Mouse (Mus musculus) thymus, postnatal 0 days (tissue): ENCODE measurements around the gene Gstm2. TPM values are rescaled to one million over a fixed set of nuclear protein-coding genes. Genes with fewer than 3 reads are reported as not detected.

ENCODE experiments used
- DNase-seq: peaks from one replicate; pipeline ENCODE4 v3.0.0-alpha.2; 2015; ENCODE audit warnings: low spot score
- polyA plus RNA-seq: library from polyadenylated mRNA; unstranded; fragments of >200 nt; fragmentation: Nextera tagmentation; extraction: Ambion mirVana; gene quantifications from 2 replicates; pipeline ENCODE4 v1.2.1, GENCODE M21; 2015

The Gstm2 gene
- polyA plus RNA-seq, 1 experiment from 2014 or later: 25.3 TPM

- no peak for DNase-seq
Observed at GRCm38 (mm10) chr3:107943239-107943990, 42.8 kb downstream of the Gstm2 start, which contains the start of gene Gstm6. Gstm6 (minus strand) TSS chr3:107943749.

- no peak for DNase-seq
Observed at GRCm38 (mm10) chr3:107941261-107941660, 45.0 kb downstream of the Gstm2 start.

GRCm38 (mm10) chr3:107940524-107940923, 45.7 kb downstream of the Gstm2 start:
- no peak for DNase-seq

- no peak for DNase-seq
Observed at GRCm38 (mm10) chr3:107939830-107940229, 46.4 kb downstream of the Gstm2 start.

DNA sequence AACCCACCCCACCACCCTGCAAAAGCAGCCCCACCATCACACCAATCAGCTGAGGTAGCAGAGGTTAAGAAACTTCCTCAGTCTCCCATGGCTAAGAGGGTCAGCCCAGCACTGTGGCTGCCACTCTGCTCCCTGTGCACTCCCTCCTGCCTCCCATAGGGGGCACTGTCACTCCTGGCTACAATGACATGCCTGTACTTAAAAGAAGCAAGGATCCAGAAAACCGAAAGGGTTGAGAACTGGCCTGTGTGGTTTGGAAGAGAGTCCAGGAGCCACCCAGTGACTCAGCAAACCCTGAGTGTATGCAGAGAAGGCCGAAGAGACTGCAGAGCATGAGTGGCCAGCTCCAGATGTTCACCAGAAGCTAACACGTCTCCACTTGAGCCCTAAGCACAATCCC, 46.9 kb downstream of the Gstm2 start:
- peak; percentile 47 for DNase-seq

- DNase-seq: no peak
Observed at GRCm38 (mm10) chr3:107935888-107936287, 50.4 kb downstream of the Gstm2 start.

DNA sequence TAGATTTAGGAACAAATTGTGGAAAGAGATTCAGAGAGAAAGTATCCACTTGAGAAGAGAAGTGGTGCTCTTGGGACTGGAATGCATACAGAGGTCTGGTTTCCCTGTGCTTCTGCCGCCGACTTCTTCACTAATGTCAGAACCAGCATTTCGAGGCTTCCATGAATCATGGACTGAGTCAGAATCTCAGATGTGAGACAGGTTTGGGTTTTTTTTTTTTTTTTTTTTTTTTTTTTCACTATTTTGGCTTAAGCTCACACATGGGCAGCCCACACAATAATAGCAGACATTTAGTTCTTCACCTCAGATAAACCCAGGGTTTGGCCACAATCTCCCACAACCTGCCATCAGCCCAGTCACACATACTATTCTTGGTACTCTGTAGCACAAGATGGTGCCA, 51.0 kb downstream of the Gstm2 start:
- DNase-seq: no peak

DNA sequence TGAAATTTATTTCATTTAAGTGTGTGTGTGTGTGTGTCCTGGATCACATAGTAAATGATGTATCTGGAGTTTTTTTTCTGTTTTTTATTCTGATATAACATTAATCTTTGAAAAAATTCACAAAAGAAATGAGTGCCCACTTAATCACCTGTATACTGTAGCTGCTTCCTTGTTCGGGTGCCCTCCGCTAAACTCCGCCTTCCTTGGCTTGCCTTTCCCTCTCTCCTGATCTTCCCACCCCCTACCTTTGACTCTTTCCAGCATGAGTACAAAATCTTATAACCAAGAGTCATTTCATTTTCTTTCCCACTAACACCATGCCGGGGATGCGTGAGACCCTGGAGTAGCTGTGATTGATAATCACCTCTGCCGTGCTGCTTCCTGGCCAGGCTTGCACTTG, 54.1 kb downstream of the Gstm2 start:
- no peak for DNase-seq

Other genes starting within 250 kb of the Gstm2 start
- gene Csf1, start 226.0 kb downstream of the Gstm2 start, polyA plus RNA-seq: 6.0 and 6.5 TPM in 2 replicates
- gene Eps8l3, start 109.2 kb downstream of the Gstm2 start, polyA plus RNA-seq: 0.12 and 0.13 TPM in 2 replicates
- gene Gstm5, start 90.6 kb downstream of the Gstm2 start, polyA plus RNA-seq: 14.4 and 14.9 TPM in 2 replicates
- 1.5 and 2.1 TPM in 2 replicates for gene Gstm7, start 54.6 kb downstream of the Gstm2 start, polyA plus RNA-seq
- gene Gstm6, start 42.7 kb downstream of the Gstm2 start, polyA plus RNA-seq: 2.5 and 3.1 TPM in 2 replicates
- gene Gstm3, start 17.2 kb downstream of the Gstm2 start, polyA plus RNA-seq: 1.6 and 1.8 TPM in 2 replicates
- gene Gstm1, start 31.5 kb upstream of the Gstm2 start, polyA plus RNA-seq: 31.5 and 32.9 TPM in 2 replicates
- 10.8 and 11.6 TPM in 2 replicates for gene Gstm4, start 58.4 kb upstream of the Gstm2 start, polyA plus RNA-seq
- 29.2 and 31.4 TPM in 2 replicates for gene Ampd2, start 100.2 kb upstream of the Gstm2 start, polyA plus RNA-seq
- 0.59 and 0.68 TPM in 2 replicates for gene Gnat2, start 106.3 kb upstream of the Gstm2 start, polyA plus RNA-seq
- 164 and 168 TPM in 2 replicates for gene Gnai3, start 159.7 kb upstream of the Gstm2 start, polyA plus RNA-seq
- 0.05 TPM in 1 of 2 replicates, not detected in the other for gene Gpr61, start 168.4 kb upstream of the Gstm2 start, polyA plus RNA-seq
- gene Amigo1, start 199.9 kb upstream of the Gstm2 start, polyA plus RNA-seq: 1.4 and 1.6 TPM in 2 replicates
- gene Cyb561d1, start 214.8 kb upstream of the Gstm2 start, polyA plus RNA-seq: 7.5 and 9.1 TPM in 2 replicates
- 14.2 and 15.7 TPM in 2 replicates for gene Atxn7l2, start 224.5 kb upstream of the Gstm2 start, polyA plus RNA-seq
- gene Sypl2, start 240.2 kb upstream of the Gstm2 start, polyA plus RNA-seq: 0.10 and 0.14 TPM in 2 replicates